9 mouse cellular contexts compared by ENCODE assay signal in genomic region chr8:120518736-120519534, GRCm38 (mm10).
DNase-seq lines count a peak whose midpoint lies in the region; ATAC-seq lines count a peak whose summit lies in the region.
"Had no signal": no experiment of that assay in that cellular context is flagged by ENCODE, and none has a peak within 500 bp of the region (broad histone marks: within the 10 kb centered on the region; RNA-seq: fewer than 3 reads in every experiment).

No protein-coding gene starts in this region.

- peaks cover 98% of the 10 kb centered on the region for H3K4me1 ChIP-seq in liver, embryonic 12.5 days

- H3K9me3 ChIP-seq in liver, embryonic 12.5 days (replicated peaks): no peaks in the 10 kb centered on the region
- H3K9me3 ChIP-seq: embryonic facial prominence, embryonic 12.5 days had no signal

- peak overlapping the region; percentile 17; the same call in 1 of the 2 replicates for H3K9ac ChIP-seq in liver, embryonic 12.5 days

- peak; percentile 52 for DNase-seq in adrenal gland, postnatal 14 days
- DNase-seq in adrenal gland, adult 2 months: no peak
- peak; percentile 69 for DNase-seq in left cerebral cortex, postnatal 4 days
- DNase-seq in left cerebral cortex, postnatal 10 days (ENCODE audit: extremely low spot score in 1 of 2, low spot score in 2 of 2): no peak
- DNase-seq in gastrocnemius, adult 8-10 months (ENCODE audit: low spot score in 2 of 2): peak; percentile 46 to 58
- DNase-seq in thymus, postnatal 4 days: no peak
- DNase-seq in frontal cortex, postnatal 25 days (ENCODE audit: low spot score in 2 of 2): no peak

- intact Hi-C loops in left cerebral cortex, postnatal 4 days (cut with DNase I): no loop called here
- intact Hi-C loops in left cerebral cortex, postnatal 10 days (cut with DNase I): no loop called here

- peaks cover 65% of the 10 kb centered on the region for H3K36me3 ChIP-seq in liver, embryonic 12.5 days
- H3K36me3 ChIP-seq: embryonic facial prominence, embryonic 12.5 days had no signal

- H3K4me2 ChIP-seq in liver, embryonic 12.5 days: no peak overlapping the region
- H3K4me2 ChIP-seq: embryonic facial prominence, embryonic 12.5 days had no signal

- ATAC-seq in liver, embryonic 12.5 days: peak; percentile 48

- H3K27ac ChIP-seq in liver, embryonic 12.5 days: no peak overlapping the region
- H3K27ac ChIP-seq: embryonic facial prominence, embryonic 12.5 days had no signal

- no peak overlapping the region for H3K4me3 ChIP-seq in liver, embryonic 12.5 days
- H3K4me3 ChIP-seq: embryonic facial prominence, embryonic 12.5 days had no signal

- no peaks in the 10 kb centered on the region for H3K27me3 ChIP-seq in liver, embryonic 12.5 days (replicated peaks)
- H3K27me3 ChIP-seq: embryonic facial prominence, embryonic 12.5 days had no signal

- 87% methylated on average over 14 of the region's 14 CpGs for WGBS in liver, embryonic 12.5 days (ENCODE audit: insufficient replicate concordance)

Comparison
In these comparisons a context has a peak if more than half of its experiments do, and no peak if none do; other contexts are left out.
1. DNase-seq: peak in adrenal gland, postnatal 14 days (single experiment), left cerebral cortex, postnatal 4 days (single experiment) and gastrocnemius, adult 8-10 months (2 of 2); none in adrenal gland, adult 2 months (single experiment), left cerebral cortex, postnatal 10 days (0 of 2), thymus, postnatal 4 days (single experiment) and frontal cortex, postnatal 25 days (0 of 2).